Mouse (Mus musculus): ENCODE data around the gene Klk1b5.

Gene Klk1b5

DNA sequence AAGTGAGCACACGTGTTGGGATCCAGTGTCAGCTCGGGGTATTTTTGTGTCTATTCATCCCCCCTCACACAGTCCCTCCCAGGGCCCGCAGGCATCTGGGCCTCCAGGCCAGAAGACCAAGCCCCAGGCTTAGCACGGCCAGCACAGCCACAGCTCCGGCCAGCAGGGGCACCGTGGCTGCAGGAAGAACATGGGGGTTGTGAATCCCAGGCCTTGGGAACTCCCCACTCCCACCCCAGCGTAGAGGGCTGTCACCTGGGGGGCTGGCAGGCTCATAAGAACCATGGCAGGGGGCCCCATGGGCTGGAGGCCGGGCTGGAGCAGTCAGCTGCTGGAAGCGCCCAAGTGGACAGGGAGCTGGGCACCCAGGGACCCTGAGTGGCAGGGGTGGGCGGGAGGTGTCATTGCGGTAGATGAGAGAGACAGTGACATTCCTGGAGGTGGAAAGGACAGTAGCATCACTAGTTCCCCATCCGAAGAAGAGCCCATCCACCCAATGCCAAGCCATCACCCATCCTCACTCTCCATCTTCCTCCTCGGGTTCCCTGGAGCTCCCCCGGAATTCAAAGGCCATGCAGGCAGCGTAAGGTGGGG lies 37.4 kb downstream of the Klk1b5 start:
- peak in 1 of 2 experiments; percentile 48 for DNase-seq (ENCODE audit: inconsistent age in 2 of 2, low spot score in 1 of 2)

DNA sequence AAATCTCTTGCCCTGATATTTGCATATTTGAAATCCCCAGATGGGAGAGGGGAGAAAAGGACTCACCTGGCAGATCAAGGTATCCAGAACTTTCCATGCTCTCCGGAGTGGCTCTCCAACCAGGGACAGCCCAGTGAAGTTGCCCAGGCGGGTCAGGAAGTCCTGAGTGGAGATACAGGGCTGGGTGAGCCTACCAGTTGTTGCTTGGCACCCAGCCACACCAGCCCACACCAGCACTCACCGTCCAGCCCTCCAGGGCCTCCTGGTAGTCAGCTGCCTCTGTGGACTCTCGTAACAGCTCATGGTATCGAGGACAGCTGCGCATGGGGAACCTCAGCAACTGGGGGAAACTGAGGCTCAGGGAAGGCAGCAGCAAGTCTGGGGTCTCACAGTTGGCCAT lies 39.2 kb downstream of the Klk1b5 start:
- peak in 1 of 2 experiments; percentile 42 for DNase-seq (ENCODE audit: inconsistent age in 2 of 2, low spot score in 1 of 2)

GRCm38 (mm10) chr7:44257278-44257677 lies 41.5 kb downstream of the Klk1b5 start, which contains the start of gene Acp4:
TSS of gene Acp4 (minus strand) at chr7:44257378.
- no peak for DNase-seq (ENCODE audit: inconsistent age in 2 of 2, low spot score in 1 of 2)

GRCm38 (mm10) chr7:44260410-44260809 lies 44.7 kb downstream of the Klk1b5 start:
- DNase-seq (ENCODE audit: inconsistent age in 2 of 2, low spot score in 1 of 2), result peak in 1 of 2 experiments; percentile 66

DNA sequence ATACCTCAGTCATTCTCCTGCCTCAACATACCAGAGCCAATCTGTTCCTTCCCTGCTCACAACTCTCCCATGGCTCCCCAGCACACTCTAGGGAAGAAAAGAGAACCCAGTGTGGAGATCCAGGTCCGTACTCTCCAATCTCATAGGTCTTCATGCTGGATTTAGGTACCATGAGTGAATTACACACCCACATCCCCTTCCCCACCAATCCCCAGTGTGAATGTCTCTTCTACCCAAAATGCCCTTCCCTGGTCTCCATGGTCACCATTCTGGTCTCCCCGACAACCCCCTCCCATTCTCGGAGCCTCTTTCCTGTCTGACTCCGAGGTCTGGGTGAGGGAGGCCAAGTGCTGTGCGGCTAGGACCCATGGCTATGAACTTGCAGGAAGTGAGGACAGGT lies 45.4 kb downstream of the Klk1b5 start, which contains the start of gene Gm15517:
Gene Gm15517, plus strand, starts transcription at position 301 of the 400 bp plus-strand sequence.
- DNase-seq (ENCODE audit: inconsistent age in 2 of 2, low spot score in 1 of 2), result no peak

- DNase-seq (ENCODE audit: inconsistent age in 2 of 2, low spot score in 1 of 2), result peak; percentile 90 to 98
Observed at GRCm38 (mm10) chr7:44262791-44263643, 47.3 kb downstream of the Klk1b5 start.

- DNase-seq (ENCODE audit: inconsistent age in 2 of 2, low spot score in 1 of 2), result no peak
Observed at GRCm38 (mm10) chr7:44268117-44268516, 52.4 kb downstream of the Klk1b5 start.

DNA sequence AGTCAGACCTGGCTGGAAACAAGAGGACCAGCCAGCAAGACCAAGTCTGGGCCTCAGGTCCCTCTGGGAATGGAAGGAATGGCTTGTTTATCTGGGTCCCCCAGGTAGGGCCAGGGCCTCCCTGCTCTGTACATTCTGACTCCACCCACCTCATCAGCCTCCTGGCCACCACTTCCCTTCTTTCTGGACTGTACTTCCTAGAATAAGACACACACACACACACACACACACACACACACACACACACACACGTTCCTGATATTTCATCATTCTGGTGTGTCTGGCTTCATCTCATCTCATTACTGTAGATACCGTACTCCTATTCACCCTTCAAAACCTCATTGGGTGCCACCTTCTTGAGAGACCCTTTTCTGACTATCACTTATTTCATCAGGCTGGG lies 53.7 kb downstream of the Klk1b5 start:
- no peak for DNase-seq (ENCODE audit: inconsistent age in 2 of 2, low spot score in 1 of 2)

Measured in adrenal gland, adult (tissue).